In the genomic region with DNA sequence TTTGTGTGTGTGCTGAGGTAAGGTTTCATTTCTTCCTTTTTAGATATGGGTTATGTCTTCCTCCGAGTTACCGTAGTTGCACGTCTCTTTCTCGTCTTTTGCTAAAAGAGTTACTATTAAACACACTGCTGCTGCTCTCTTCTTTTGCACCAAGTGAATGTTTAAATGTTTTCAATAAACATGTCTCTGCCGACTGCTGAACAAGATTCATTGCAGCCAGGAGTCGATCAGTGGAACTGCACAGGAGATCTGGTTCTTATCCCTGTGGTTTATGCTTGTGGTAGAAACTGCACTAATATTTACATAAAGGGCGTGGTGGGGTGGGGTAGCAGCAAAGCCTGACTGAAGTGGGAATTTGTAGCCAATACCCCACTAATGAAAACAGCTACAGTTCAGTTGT, we compare ENCODE assay signal across 15 mouse cellular contexts. TPM values are rescaled to one million over a fixed set of nuclear protein-coding genes. Genes with fewer than 3 reads are reported as not detected.
A peak's percentile ranks its signal among the peaks of the same experiment; 100 is the strongest.
DNase-seq lines count a peak whose midpoint lies in the region; ATAC-seq lines count a peak whose summit lies in the region.
"Had no signal": no experiment of that assay in that cellular context is flagged by ENCODE, and none has a peak within 500 bp of the region (broad histone marks: within the 10 kb centered on the region; RNA-seq: fewer than 3 reads in every experiment).

No protein-coding gene starts in this region.

- no peak overlapping the region for H3K27ac ChIP-seq in heart, embryonic 10.5 days
- H3K27ac ChIP-seq: forebrain, embryonic 15.5 days; hindbrain, embryonic 14.5 days had no signal

- H3K9me3 ChIP-seq in heart, embryonic 10.5 days, result no peaks in the 10 kb centered on the region
- H3K9me3 ChIP-seq: forebrain, embryonic 15.5 days; megakaryocyte, embryonic 14.5 days had no signal

- H3K27me3 ChIP-seq in heart, embryonic 10.5 days (ENCODE audit: insufficient read depth, poor library complexity, severe bottlenecking), result no peaks in the 10 kb centered on the region
- H3K27me3 ChIP-seq: forebrain, embryonic 15.5 days had no signal

- no peak overlapping the region for H3K4me3 ChIP-seq in heart, embryonic 10.5 days
- H3K4me3 ChIP-seq: forebrain, embryonic 15.5 days; megakaryocyte, embryonic 14.5 days had no signal

- 76% methylated on average over 7 of the region's 7 CpGs for WGBS in heart, embryonic 10.5 days

- H3K4me1 ChIP-seq in heart, embryonic 10.5 days, result peaks cover 6% of the 10 kb centered on the region; the same call in 1 of the 2 replicates
- H3K4me1 ChIP-seq: forebrain, embryonic 15.5 days had no signal

- peak; percentile 68 for ATAC-seq in megakaryocyte-erythroid progenitor cell, adult 5-6 weeks (replicated peaks; ENCODE audit: low FRiP score, low TSS enrichment, poor library complexity, severe bottlenecking)
- ATAC-seq in cerebellum, adult (ENCODE audit: insufficient number of reproducible peaks, low FRiP score, low TSS enrichment), result no peak
- ATAC-seq: forebrain, embryonic 15.5 days had no signal

- DNase-seq in lung, postnatal 36 days, result peak; percentile 43
- DNase-seq in lung, adult 18-20 months, result no peak
- peak; percentile 17 for DNase-seq in ZHBTc4 (ENCODE audit: low read depth, low spot score)
- DNase-seq in yolk sac, embryonic 10.5 days (ENCODE audit: low spot score), result peak; percentile 50
- DNase-seq in heart, embryonic 10.5 days (ENCODE audit: low spot score), result no peak
- DNase-seq: adrenal gland, adult 2 months; cerebellum, adult 18-20 months; heart, postnatal 14 days; kidney, adult 8-10 months; layer of hippocampus, postnatal 36 days had no signal

- no peaks in the 10 kb centered on the region for H3K36me3 ChIP-seq in heart, embryonic 10.5 days
- H3K36me3 ChIP-seq: forebrain, embryonic 15.5 days had no signal

RNA-seq across cellular contexts. Expression of a gene that starts 45.0 kb away (rescaled TPM):
- 17.6 and 32.8 TPM in 2 replicates for total RNA-seq in megakaryocyte-erythroid progenitor cell, adult 5-6 weeks (2014; fragmentation: Nextera tagmentation)
- total RNA-seq in megakaryocyte-erythroid progenitor cell, adult 5-6 weeks (2017), result 18.9 and 31.6 TPM in 2 replicates
- 52.4 and 54.2 TPM in 2 replicates for polyA plus RNA-seq in heart, embryonic 10.5 days (2016; fragmentation: Nextera tagmentation; extraction: Ambion mirVana)

Comparison
In these comparisons a context has a peak if more than half of its experiments do, and no peak if none do; other contexts are left out.
1. DNase-seq: peak in lung, postnatal 36 days (single experiment), ZHBTc4 (single experiment) and yolk sac, embryonic 10.5 days (single experiment); none in lung, adult 18-20 months (0 of 2) and heart, embryonic 10.5 days (single experiment).